Mouse (Mus musculus) right cerebral cortex, adult 2 months (tissue): Measurements from ENCODE around the gene Prdm10.

Experiments used
- DNase-seq, 2 experiments: peaks; one replicate each; pipeline ENCODE4 v3.0.0; 2021 to 2022; ENCODE audit warnings: low spot score in 2 of 2

Prdm10 gene

DNA sequence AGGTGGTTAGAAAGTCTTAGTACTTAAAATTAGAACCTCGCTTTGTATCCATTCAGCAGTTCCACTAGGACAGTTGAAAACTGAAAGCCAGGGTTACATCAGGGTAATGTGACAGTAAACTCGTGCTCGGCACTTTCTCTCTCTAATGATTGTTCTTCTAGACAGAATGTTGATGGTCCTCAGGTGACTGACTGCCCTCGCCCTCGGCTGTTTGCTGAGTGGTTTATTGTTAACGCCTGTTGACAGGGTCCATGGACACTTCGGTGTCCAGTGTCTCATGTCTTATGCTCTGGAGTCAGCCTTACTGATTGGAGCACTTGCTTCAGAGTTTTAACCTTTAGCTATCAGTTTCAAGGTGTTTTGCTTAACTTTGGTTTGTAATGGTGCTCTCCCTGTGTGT lies 73.7 kb downstream of the Prdm10 start:
- DNase-seq = no peak

DNA sequence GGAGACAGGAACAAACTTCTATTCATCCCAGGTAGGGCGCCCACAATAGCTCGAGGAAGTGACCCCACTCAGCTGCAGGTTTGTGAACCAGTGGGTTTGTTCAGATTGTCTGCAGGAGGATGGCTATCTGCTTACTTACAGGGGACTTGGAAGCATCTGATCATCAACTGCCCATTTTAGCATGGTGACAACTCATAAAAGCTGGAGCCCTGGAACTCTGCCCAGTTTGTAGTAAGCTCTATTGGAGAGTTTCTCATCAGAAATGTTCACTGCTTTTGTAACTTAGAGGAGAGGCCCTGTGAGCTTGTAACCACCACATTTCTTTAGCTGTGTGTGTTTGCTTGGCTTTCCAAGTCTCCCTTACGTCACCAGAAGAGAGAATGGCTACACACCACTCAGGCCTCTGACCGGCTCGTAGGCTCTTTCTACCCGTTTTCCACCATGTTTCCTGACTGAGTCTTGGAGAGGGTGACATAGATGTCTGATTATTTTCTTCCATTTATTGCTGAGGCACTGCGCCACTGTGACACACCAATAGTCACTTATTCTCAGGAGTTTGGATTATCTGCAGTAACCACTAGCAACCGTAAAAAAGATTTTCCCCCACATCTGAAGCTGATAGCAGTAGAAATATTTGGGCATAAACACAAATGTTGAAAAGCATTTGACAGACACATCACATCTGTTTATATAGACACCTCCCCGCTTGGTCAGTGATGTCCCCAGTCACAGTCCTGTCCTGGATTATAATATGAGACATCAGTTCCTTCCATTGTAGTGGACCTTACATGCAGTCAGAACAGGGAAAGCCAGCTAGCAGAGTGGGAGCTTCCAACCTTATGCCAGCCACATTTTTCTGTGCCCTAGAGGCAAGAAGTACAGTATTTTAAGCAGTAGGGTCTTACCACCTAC lies 83.6 kb downstream of the Prdm10 start:
- peak; percentile 46 to 51 for DNase-seq

DNA sequence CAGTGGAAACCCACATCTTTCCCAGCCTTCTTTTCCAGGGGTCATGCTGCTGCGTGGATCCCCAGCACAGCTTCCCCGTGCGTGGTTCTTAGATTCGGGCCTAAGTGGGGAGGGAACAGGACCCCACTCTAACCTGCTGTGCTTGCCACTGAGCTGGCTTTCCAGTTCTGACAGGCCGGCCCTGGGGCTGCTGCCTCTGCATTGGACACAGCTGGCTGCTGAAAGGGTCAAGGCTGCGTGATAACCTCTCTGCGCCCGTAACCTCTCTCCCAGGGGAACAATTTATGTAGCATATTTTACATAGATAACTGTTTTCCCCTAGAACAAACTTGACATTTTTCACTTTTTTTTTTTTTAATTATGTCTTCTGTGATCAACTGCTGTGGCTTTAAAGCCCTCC lies 84.7 kb downstream of the Prdm10 start:
- no peak for DNase-seq

DNA sequence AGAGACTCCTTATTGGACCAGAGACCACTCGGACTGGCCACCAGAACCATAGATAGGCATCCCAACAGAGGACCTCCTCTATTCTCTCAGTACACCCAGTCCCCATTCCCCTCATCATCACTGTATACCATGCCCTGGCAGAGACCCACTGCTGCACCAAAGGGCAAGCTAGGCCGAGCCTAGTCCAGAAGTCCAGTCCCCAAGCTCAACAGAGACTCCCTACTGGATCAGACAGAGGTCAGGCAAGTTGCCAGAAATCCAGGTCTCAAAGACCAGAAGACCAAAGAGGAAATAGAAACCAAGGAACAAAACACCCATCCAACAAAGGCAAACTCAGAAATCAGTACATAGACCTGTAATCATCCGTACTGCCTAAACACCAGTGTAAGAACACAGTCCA lies 91.4 kb downstream of the Prdm10 start:
- DNase-seq = no peak

DNA sequence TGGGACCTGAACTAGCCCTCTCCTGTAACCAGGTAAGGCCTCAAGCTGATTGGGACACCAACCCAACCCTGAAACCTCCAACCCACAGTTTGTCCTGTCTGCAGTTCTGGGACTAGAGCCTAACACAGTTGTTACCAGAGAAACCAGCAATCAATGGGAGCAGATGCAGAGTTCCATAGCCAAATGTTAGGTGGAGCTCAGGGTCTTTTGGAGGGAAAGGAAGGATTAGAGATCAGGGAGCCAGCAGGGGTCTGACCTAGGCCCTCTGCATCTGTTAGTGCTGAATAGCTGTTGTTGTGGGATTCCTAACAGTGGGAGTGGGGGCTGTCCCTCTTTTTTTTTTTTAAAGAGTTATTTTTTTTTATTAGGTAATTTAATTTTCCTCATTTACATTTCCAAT lies 96.3 kb downstream of the Prdm10 start:
- DNase-seq = no peak

DNA sequence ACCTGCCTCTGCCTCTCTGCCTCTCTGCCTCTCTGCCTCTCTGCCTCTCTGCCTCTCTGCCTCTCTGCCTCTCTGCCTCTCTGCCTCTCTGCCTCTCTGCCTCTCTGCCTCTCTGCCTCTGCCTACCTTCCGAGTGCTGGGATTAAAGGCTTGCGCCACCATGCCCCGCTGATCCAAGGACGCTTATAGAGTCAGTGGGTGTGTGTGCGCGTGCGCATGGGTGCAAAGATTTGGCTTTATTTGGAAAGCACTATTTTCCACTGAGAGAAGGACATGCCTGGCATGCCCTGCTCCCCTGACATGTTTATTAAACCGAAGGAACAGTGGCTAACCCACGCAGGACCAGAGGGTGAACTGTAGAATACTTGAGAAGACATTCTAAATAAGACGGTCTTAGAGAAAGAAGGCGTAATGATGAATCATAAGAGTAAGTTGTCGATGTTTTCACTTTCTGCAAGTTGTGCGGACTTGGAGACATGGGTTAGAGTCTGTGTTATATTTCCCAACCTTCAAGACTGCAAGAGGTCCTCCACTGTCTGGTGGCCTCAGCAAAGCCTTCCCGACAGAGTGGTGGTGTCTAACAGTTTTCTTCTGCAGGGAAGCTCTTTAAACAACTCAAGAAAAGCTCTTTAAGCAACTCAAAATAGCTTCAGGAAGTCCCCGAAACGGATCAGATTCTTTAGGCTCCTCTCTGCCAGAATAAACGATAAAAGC lies 104.6 kb downstream of the Prdm10 start:
- DNase-seq = peak in 1 of 2 experiments; percentile 9

DNA sequence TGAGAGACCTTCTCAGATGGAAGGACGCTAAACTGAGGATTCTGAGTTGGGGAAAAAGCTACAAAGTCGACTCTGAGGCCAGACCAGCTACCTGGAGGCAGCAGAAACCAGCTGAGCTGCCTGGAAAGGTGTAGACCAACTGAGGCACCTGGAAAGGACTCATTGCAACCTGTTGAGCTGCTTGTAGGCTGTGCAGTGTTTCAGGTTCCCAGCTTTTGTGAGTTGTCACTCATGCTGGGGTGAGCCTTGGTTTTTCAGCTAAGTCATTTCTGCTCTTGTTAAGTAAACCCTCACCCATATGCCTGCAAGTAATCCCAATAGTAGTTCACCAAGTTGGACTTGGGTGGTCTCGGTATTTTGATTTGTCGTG lies 105.1 kb downstream of the Prdm10 start:
- DNase-seq = peak in 1 of 2 experiments; percentile 8

DNA sequence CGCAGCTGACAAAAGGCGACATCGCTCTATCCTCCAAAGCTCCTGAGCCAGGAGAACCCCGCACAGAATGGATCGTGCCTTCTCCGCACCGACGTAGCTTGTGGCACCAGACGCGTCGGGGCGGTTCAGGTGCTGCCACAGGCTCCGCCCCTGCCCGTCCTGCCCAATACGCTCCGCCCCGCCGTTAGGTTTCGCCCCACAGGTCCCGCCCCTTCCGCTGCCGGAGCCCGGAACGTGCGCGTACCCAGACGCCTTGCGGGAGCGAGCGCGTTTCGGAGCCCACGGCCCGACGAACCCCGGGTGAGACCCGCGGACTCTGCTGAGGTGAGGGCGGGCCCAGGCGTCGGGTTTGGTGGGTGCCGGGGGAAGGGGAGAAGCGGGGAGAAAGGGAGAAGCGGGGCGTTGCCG lies 105.6 kb downstream of the Prdm10 start, which contains the start of gene Nfrkb:
TSS of gene Nfrkb (plus strand) at position 246 of the 408 bp plus-strand sequence.
- peak; percentile 91 to 94 for DNase-seq

DNA sequence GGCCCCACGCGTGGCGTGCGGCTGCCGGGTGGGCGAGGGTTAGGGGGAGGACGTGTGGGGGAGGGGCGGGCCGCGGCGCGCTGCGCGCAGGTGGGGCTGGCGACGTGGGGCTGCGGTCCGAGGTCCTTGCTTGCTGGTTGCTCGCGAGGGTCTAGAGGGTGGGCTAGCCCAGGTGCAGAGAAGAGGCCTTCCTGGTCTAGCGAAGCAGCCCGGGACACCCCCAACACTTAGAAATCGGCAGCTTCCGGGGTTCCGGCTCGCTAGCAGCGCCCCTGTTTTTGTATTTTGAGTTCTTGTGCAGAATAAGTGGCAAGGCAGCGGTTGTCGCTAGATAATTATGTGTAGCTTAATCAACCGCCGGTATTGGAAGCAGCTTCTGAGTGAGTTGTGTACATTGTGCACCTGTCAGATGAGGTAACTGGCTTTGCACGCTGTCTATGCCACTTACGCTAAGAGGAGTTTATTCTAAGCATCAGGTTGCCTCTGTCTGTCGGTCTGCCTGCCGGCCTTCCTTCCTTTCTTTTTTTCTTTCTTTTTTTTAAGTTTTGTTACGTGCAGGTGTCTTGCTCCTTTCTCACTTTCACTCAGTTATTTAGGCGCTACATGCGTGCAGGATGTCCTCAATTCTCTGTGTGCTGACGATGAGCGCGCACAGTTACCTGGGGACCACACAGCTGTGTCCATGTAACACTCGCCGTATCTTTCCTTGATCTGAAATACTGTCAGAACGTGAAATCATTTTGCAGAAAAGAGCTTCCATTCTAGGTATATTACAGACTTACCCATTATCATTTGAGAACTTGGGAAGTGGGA lies 106.2 kb downstream of the Prdm10 start:
- DNase-seq = peak in 1 of 2 experiments; percentile 31

DNA sequence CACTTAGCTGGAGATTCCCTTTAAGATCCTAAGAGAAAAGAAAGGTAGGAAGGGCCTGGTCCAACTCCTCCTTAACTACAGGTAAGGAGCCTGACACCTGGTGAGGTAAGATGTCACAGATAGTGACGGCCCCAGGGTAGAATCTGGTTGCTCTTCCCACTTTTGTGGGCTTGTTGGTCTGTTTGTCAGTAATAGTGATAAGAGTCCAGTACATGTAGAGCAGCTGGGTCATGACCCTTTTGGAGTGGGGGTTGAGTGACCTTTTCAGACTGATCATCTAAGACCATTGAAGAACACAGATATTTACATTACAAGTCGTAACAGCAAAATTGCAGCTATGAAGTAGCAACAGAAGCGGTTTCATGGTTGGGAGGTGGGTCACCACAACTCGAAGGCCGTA lies 106.9 kb downstream of the Prdm10 start:
- no peak for DNase-seq

DNA sequence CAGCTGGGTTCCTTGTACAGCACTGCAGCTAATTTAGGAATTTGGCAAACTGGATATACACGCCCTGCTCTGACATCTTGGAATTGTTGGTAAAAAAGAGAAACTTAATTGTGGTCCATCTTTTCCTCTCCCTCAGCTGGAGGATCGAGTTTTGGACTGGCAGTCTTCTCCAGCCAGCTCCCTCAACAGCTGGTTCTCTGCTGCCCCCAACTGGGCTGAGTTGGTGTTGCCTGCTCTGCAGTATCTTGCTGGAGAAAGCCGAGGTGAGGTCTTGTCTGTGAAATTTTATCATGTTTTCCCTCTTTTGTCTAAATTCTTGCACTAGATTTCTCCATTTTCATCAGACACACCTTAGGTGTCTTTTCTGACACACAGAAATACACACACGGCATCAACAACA lies 120.1 kb downstream of the Prdm10 start:
- DNase-seq = peak; percentile 65 to 83

DNA sequence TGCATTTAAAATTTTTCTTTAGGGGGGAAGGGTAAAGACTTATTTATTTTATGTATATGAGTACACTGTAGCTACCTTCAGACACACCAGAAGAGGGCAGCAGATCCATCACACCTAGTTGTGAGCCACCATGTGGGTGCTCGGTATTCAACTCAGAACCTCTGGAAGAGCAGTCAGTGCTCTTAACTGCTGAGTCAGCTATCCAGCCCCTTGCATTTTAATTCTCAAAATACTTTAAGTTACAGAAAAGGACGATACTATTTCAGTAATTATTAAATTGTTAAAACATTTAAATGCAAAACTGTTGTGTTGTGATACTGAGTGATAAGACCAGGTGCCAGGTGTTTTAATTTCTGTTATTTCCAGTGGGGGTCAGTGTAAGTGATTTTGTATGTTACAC lies 124.0 kb downstream of the Prdm10 start:
- DNase-seq = no peak

DNA sequence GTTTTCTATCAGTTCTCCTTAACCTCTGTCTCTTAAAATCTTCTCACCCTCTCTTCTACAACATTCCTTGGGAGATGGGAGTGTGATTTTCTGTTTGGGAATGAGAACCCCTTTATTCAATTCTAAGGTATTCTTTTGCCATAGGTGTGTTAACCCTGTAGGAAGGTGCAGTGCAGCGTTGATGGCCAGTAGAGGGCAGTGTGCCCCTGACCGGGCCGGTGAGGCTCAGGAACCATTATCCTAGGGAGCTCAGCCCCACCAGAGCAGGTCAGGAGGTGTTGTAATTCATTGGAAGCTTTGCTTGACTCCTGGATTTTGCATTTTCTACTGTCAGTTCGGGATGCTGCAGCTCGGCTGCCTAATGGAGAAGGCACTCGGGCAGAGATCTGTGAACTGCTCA lies 124.9 kb downstream of the Prdm10 start:
- DNase-seq = peak in 1 of 2 experiments; percentile 21

DNA sequence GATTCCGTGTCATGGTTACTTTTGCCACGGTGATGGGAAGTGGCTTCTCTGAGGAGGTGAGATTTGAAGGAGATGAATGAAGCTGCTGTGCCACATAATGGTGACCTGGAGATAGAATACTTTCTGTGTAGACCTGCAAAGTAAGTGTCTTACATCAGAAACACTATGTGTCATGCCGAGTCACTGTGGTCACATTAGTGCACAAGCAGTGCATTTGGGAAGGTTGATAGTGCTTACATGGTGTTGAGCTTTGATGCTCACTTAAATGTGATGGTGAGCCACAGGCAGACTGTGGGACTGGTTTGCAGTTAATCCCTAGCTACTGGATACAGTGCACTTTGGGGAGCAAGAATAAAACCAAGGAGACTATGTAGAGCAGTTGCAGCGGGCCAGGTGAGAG lies 131.8 kb downstream of the Prdm10 start:
- no peak for DNase-seq

DNA sequence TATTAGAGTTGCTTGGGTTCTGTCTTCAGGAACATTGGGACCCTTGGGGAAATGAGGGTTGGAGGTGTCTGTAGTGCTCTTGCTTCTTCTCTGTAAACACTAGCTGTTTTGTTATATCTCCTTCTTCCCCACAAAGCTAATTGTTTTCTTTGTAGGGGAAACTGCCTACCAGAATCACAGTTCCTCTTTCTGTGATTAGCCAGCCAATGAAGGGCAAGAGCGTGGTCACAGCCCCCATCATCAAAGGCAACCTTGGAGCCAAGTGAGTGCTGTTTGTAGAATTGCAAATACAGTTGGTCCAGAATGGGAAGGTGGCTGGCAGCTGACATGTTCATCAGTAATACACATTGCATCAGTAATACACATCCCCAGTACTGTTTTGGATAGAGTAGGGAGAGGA lies 138.5 kb downstream of the Prdm10 start:
- no peak for DNase-seq

DNA sequence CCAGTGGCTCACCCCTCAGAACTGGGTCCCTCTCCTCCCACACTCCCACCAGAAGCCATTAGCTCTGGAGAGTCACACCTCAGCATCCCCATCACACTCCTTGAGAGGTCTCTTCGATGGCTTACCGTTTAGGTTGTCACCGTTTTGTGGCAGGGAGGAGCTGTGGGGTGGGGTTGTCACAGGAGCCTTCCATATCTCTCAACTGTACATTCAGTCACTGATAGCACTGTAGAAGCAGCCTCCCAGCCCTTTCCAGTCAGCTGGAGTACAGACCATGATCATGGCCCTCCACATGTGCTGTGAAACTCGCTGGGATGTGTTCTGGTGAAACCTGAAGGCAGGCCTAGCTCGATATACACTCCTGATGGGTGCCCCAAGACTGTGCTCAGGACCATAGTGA lies 141.8 kb downstream of the Prdm10 start:
- DNase-seq = no peak

DNA sequence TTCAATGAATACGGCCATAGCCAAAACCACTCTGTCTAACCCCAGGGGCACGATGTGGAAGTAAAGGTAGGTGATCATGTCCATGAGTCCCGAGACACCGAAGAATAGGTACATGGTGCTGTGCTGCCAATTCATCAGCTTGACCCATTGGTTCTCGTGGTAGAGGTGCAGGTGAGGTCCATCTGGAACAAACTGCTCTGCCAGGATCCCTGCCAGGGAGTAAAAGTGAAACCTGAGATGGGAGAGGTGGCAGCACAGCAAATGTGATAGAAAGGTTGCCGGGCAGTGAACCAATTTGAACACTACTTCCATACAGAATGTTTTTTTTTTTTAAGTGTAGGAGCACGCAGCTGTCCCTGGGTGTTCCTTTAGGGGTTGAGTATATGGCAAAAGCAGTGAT lies 148.6 kb downstream of the Prdm10 start:
- DNase-seq = no peak

DNA sequence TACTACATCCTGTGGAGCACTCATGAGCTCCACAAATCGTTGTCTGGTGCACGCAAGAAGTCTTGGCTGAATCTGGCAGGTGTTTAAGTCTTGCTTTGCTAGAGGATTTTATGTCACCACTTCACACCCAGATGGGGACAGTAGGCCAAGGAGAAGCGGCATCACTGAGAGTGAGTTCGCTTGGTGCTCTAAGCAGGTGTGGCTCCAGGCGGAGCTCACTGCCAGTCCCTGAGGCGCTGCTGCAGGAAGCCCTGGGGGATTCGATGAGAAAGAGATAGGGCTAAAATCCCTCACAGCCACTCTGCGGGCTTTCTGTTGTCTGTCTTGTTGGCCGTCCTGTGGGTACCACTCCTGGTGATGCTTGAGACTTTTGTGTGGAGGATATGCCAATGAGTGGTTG lies 149.7 kb downstream of the Prdm10 start:
- DNase-seq = no peak
